In genomic region chr13:98810143-98810542, GRCm38 (mm10) we compare ENCODE assay signal across 8 mouse cellular contexts. TPM values are rescaled to one million over a fixed set of nuclear protein-coding genes. Genes with fewer than 3 reads are reported as not detected.
DNase-seq lines count a peak whose midpoint lies in the region; ATAC-seq and TF ChIP-seq lines count a peak whose summit lies in the region.
"Had no signal": no experiment of that assay in that cellular context is flagged by ENCODE, and none has a peak within 500 bp of the region (broad histone marks: within the 10 kb centered on the region; RNA-seq: fewer than 3 reads in every experiment).

No protein-coding gene starts in this region.

- H3K4me3 ChIP-seq in layer of hippocampus, adult 2 months, result no peak overlapping the region
- H3K4me3 ChIP-seq in heart, embryonic 13.5 days, result peak overlapping the region; percentile 17; the same call in 1 of the 2 replicates

- H3K27me3 ChIP-seq in heart, embryonic 13.5 days (replicated peaks), result no peaks in the 10 kb centered on the region

- H3K9ac ChIP-seq in heart, embryonic 13.5 days, result no peak overlapping the region

- no peak for DNase-seq in layer of hippocampus, adult 2 months (ENCODE audit: low spot score in 2 of 2)
- no peak for DNase-seq in layer of hippocampus, postnatal 25 days (ENCODE audit: extremely low spot score in 1 of 2, low spot score in 1 of 2)
- DNase-seq in adipocyte (ENCODE audit: low spot score), result peak; percentile 33
- no peak for DNase-seq in cerebellum, adult 8-10 months
- DNase-seq in cerebellum, postnatal 10 days, result no peak
- DNase-seq: kidney, postnatal 14 days had no signal

- 44% methylated on average over 6 of the region's 6 CpGs for WGBS in heart, embryonic 13.5 days

- TF ChIP-seq CTCF in layer of hippocampus, adult 2 months (conservative IDR thresholded peaks at IDR 0.05), result no peak

- H3K36me3 ChIP-seq in heart, embryonic 13.5 days, result peaks cover 4% of the 10 kb centered on the region

- peak overlapping the region; percentile 43 for H3K27ac ChIP-seq in layer of hippocampus, adult 2 months
- peak overlapping the region; percentile 74 for H3K27ac ChIP-seq in heart, embryonic 13.5 days (replicated peaks)

- H3K9me3 ChIP-seq in heart, embryonic 13.5 days, result no peaks in the 10 kb centered on the region

- H3K4me1 ChIP-seq in heart, embryonic 13.5 days, result peaks cover 22% of the 10 kb centered on the region

- peak; percentile 10; the same call in 1 of the 2 replicates for ATAC-seq in heart, embryonic 13.5 days (ENCODE audit: extremely low read depth, insufficient number of reproducible peaks, low FRiP score, low TSS enrichment)
- 0 out of 2 replicates have a peak, but pooled peaks have one; percentile 37 for ATAC-seq in monocyte, adult 5-6 weeks (replicated peaks; ENCODE audit: insufficient number of reproducible peaks, low FRiP score, low TSS enrichment, poor library complexity, severe bottlenecking)

- H3K4me2 ChIP-seq in heart, embryonic 13.5 days, result peak overlapping the region; percentile 49

RNA-seq across cellular contexts. Expression of gene Fcho2, which starts 5.1 kb away (rescaled TPM):
- total RNA-seq in layer of hippocampus, adult 2 months (2021), result 10 to 100 TPM; 37.7 to 44.8 TPM
- total RNA-seq in layer of hippocampus, postnatal 25 days (2021), result 10 to 100 TPM; 33.7 to 39.7 TPM
- polyA plus RNA-seq in heart, embryonic 13.5 days (2015; fragmentation: Nextera tagmentation; extraction: Ambion mirVana), result 23.0 and 26.3 TPM in 2 replicates
- total RNA-seq in monocyte, adult 5-6 weeks (2017), result 92.8 to 137 TPM (median 105 TPM) in 3 replicates
